Mouse (Mus musculus): ENCODE results near the gene Atg16l2.

Gene Atg16l2

GRCm38 (mm10) chr7:101291211-101291610 is 10.8 kb downstream of the Atg16l2 start:
- no peak for DNase-seq

GRCm38 (mm10) chr7:101290401-101290800 is 11.7 kb downstream of the Atg16l2 start:
- no peak for DNase-seq

GRCm38 (mm10) chr7:101288436-101288835 is 13.6 kb downstream of the Atg16l2 start:
- DNase-seq, result peak; percentile 49 to 68

GRCm38 (mm10) chr7:101287820-101288219 is 14.2 kb downstream of the Atg16l2 start:
- no peak for DNase-seq

- DNase-seq, result no peak
Measured at GRCm38 (mm10) chr7:101286891-101287290, 15.2 kb downstream of the Atg16l2 start.

- no peak for DNase-seq
Measured at GRCm38 (mm10) chr7:101284504-101284903, 17.5 kb downstream of the Atg16l2 start.

GRCm38 (mm10) chr7:101282721-101283120 is 19.3 kb downstream of the Atg16l2 start:
- DNase-seq, result no peak

GRCm38 (mm10) chr7:101272466-101273160 is 29.4 kb downstream of the Atg16l2 start:
- peak in 1 of 2 experiments; percentile 2 for DNase-seq

GRCm38 (mm10) chr7:101271602-101272001 is 30.4 kb downstream of the Atg16l2 start:
- no peak for DNase-seq

- no peak for DNase-seq
Measured at GRCm38 (mm10) chr7:101267457-101268259, 34.4 kb downstream of the Atg16l2 start.

GRCm38 (mm10) chr7:101263511-101263910 is 38.5 kb downstream of the Atg16l2 start:
- no peak for DNase-seq

GRCm38 (mm10) chr7:101261941-101262546 is 40.0 kb downstream of the Atg16l2 start:
- no peak for DNase-seq

- DNase-seq, result no peak
Measured at GRCm38 (mm10) chr7:101258482-101258881, 43.6 kb downstream of the Atg16l2 start.

GRCm38 (mm10) chr7:101253071-101253470 is 49.0 kb downstream of the Atg16l2 start:
- no peak for DNase-seq

GRCm38 (mm10) chr7:101249173-101249572 is 52.9 kb downstream of the Atg16l2 start:
- DNase-seq, result no peak

- DNase-seq, result no peak
Measured at GRCm38 (mm10) chr7:101248760-101249159, 53.3 kb downstream of the Atg16l2 start.

GRCm38 (mm10) chr7:101236712-101237473 is 65.2 kb downstream of the Atg16l2 start:
- DNase-seq, result no peak

GRCm38 (mm10) chr7:101232716-101233115 is 69.3 kb downstream of the Atg16l2 start:
- DNase-seq, result no peak

- DNase-seq, result no peak
Measured at GRCm38 (mm10) chr7:101231458-101231857, 70.6 kb downstream of the Atg16l2 start.

GRCm38 (mm10) chr7:101229336-101229735 is 72.7 kb downstream of the Atg16l2 start:
- no peak for DNase-seq

GRCm38 (mm10) chr7:101223501-101223900 is 78.5 kb downstream of the Atg16l2 start:
- DNase-seq, result no peak

GRCm38 (mm10) chr7:101216724-101217123 is 85.3 kb downstream of the Atg16l2 start:
- no peak for DNase-seq
